Mouse (Mus musculus) neural tube, embryonic 10.5 days (tissue): Measurements from ENCODE around the gene Fbxl13.

ENCODE experiments used
- DNase-seq: peaks from one replicate; pipeline ENCODE4 v3.0.0-alpha.2; 2017; ENCODE audit warnings: low spot score; ENCODE audit errors: extremely low spot score

Fbxl13 gene

DNA sequence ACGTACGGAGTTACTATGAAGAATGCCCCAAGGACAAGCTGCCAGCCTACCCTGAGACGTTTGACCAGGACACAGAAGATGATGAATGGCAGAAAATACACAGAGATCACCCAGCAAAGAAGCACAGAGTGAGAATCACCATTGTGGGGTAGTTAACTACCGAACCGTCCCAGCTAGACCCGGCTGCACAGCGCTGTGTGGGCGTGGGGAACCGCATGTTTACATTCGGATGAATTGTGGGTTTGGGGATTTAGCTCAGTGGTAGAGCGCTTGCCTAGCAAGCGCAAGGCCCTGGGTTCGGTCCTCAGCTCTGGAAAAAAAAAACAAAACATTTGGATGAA, 70.3 kb downstream of the Fbxl13 start:
- no peak for DNase-seq

DNA sequence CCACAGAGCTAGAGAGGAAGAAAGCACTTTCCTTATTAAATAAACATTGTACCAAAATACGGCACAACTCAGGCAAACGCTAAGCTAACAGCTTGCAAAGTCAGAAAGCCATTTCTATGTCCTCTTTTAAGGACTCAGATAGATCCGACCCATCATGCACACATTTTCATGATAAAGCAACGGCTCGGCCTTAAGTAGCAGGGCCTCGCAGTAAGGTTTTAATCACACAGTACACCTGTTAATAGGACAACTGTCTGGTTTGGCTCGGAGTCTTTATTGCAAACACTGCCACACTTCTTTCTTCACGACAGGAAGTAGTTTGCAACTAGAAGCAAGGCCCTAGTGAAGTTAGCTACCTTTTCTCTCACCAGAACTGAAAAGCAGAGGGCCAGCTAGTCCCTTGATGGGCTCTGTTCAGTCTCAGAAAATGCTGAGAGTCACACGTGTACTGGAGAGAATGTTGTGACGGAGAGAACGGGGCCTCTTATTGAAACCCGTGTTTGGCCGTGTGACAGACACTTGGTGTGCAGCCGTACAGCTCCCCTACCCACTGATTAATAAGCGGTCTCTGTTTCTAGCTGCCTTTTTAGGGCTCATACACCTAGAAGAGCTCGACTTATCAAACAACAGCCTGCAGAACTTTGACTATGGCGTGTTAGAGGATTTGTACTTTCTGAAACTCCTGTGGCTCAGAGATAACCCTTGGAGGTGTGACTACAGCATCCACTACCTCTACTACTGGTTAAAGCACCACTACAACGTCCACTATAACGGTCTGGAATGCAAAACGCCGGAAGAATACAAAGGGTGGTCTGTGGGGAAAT, 70.8 kb downstream of the Fbxl13 start:
- DNase-seq = no peak

DNA sequence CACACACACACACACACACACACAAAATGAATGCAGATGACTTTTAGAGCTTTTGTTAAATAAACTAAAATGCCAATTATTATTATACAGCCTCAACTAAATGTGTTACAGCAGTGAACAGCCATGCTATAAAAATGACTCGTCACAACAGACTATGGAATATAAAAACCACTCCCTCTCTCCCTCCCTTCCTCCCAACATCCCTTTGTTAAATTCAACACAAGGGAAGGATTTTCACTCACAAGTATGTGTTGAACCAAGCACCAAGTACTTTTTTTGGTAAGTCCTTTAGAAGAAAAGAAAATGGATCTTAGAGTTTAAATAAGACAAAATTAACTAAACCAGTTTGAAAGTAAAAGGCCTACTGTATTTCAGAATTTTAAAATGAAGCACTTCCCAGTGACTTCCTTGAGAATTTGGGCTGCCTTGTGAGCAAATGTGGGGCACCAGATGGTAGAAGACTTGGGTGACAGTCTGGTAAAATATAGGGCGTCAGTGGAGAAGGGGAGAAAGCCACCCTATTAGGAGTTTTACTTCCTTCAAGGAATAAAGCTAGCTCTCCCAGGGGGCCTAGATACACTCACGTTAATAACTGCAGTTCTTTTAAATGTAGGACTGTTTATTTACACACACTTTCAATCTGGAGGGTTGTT, 72.5 kb downstream of the Fbxl13 start:
- no peak for DNase-seq

GRCm38 (mm10) chr5:21567784-21568183, 77.7 kb downstream of the Fbxl13 start:
- no peak for DNase-seq

GRCm38 (mm10) chr5:21565392-21566065, 79.9 kb downstream of the Fbxl13 start:
- no peak for DNase-seq

DNA sequence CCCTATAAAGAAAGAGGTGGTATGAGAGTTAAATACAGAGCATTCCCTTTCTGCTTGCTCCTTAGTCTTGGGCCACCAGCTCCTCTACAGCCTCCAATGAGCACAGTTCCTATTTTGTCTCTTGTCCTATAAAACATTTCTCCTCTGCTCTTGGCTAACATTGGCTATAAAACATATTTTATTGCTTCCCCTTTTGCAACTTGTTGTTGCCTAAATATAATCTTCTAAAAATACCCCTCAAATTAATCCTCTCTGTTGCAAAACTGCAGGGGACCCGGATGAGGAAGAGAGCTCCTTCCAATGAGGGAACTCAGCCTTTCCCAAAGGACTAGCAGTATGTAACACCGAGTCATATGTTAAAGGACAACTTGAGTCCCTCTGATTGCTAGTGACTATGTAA, 81.5 kb downstream of the Fbxl13 start:
- DNase-seq = no peak

DNA sequence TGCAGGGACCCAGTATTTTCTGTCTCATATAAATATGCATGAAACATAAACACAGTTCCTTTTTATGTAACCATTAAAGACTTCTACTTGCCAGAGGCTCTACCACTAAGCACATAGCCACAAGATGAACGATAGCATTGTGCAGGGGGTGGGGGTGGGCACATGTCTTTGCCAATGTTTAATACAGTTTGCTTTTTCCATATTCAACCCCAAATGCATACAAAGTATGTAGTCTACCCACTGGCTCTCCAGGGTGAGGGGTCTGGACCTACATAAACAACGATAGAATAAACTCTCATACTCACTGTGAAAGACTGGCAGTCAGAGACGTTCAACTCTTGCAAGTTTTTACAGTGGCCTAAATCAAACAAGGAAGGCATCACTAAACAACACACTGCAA, 88.9 kb downstream of the Fbxl13 start:
- no peak for DNase-seq

- no peak for DNase-seq
These were observed 90.7 kb downstream of the Fbxl13 start for GRCm38 (mm10) chr5:21554732-21555131.

DNA sequence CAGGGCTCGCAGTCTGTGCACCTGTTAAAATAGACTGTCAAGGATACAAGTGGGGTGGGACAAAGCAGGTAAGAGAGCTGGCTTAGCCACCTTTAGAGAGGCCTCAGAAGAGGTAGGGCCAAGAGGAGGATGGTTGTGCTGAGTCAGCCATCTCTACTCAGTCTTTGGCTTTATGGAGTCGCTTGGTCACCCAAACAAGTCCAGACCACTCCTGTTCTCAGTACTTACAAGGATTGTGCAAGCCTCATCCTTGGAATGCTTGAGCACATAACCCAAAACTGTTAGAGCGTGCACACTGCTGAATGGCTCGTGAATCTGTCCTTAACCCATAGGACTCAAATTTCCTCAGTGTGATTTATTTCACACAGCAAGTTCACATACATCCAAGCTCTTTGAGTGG, 91.7 kb downstream of the Fbxl13 start:
- DNase-seq = no peak

- DNase-seq = no peak
These were observed 98.4 kb downstream of the Fbxl13 start for GRCm38 (mm10) chr5:21547005-21547404.

- DNase-seq = no peak
These were observed 99.6 kb downstream of the Fbxl13 start for GRCm38 (mm10) chr5:21545786-21546185.

GRCm38 (mm10) chr5:21545227-21545626, 100.2 kb downstream of the Fbxl13 start:
- DNase-seq = no peak

DNA sequence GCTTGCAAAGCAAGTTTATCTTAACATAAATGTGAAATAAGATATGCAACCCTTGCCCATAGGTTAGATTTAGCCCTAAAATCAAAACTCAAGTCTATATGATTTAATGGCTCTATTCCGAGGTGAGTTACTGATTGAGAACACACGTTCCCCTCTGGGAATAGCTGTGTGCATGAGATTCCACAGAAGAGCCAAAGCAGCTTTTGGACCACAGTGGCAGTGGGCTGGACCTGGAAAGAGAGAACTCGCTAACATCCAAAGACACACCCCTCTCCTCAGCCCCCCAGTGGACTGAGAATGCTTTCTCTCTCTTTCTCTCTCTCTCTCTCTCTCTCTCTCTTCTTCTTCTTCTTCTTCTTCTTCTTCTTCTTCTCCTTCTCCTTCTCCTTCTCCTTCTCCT, 100.6 kb downstream of the Fbxl13 start:
- DNase-seq = no peak

- peak; percentile 45 for DNase-seq
These were observed 101.8 kb downstream of the Fbxl13 start, which contains the start of gene Lrrc17 for GRCm38 (mm10) chr5:21543409-21544201. Lrrc17 (plus strand) TSS chr5:21543559.

DNA sequence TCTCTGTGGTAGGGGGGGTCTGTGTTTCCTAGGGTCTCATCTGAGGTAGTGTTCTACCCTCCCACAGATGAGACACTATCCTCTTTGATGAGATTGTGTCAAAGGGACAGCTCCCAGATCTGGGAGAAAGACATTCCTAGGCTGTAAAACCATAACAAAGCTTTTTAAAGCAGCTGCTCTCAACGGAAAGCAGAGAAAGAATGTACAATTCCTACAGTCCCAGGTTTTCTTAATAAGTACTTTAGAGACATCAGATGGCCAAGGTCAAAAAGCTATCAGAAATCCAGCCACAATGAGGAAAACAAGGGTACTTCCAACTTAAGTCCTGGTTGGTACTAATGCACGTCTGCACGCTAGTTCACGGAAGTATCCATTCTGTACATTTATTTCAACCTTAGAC, 103.2 kb downstream of the Fbxl13 start:
- no peak for DNase-seq

- DNase-seq = no peak
These were observed 112.5 kb downstream of the Fbxl13 start for GRCm38 (mm10) chr5:21532921-21533320.

- DNase-seq = no peak
These were observed 113.3 kb downstream of the Fbxl13 start for GRCm38 (mm10) chr5:21532126-21532525.

DNA sequence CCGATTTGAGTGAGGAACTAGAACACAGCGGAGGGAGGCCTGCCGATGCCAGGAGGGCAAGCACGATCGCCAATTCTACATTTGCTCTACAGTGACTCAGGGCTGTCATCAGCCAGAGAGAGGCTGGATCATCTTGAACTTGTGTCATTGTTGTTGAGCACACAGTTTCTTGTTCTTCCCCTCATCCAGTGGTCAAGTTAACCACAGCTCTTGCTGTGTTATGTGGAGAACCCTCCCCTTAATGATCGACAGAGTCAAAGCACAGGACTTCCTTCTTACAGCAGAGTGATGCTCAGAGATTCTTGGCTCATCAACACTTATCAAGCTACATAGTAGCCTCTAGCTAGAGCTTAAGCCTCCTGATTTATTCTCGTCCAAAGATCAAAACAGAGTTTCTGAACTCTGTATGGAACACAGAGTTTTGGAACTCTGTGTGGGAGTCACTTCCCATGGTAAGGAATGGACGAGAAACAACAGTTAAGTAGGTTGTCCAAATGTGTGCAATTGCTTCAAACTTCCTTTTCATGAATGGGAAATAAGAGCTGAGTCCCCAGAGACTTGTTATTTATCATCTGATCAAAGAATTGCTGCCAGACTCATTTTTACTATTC, 116.2 kb downstream of the Fbxl13 start:
- no peak for DNase-seq

DNA sequence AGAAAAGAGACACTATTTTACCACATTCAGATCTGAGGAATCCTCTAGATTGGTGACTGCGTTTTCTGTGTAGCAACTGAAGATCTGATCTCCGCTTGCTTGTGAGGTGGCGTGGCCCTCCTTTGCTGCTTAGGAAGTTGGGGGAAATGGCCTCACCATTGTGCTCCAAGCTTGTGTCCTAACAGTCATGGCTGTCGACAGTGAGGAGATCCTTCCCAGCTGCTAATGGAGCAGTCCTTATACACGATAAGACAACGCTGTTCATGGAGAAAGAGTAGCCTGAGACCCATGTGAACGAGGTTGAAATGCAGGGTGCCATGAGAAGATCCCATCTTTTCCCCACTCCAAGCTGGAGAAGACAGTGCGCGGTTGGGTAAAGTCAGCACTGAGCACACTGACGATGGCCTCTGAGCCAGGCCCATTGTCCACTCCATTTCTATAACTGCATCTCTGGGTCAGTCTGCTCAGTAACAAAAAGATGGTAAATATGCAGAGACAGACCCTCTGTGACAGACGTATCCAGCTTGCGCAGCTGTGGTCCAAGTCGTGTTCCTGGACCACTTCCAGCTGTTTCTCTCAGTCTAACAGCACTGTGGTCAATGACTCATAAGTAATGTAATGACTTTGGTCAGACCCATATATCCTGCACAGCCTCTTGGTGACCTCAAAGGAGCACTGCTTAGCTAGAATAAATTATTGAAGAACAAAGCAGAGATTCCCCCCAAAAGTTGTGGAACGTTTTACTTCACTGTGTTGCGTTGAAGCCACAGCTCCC, 117.2 kb downstream of the Fbxl13 start:
- DNase-seq = no peak

- no peak for DNase-seq
These were observed 117.9 kb downstream of the Fbxl13 start for GRCm38 (mm10) chr5:21527488-21527911.
